Mouse (Mus musculus) adrenal gland, adult 2 months (tissue): ENCODE results near the gene Acsl6. TPM values are rescaled to one million over a fixed set of nuclear protein-coding genes. Genes with fewer than 3 reads are reported as not detected.
"Not testable (repeated sequence)": the region's sequence is repeated elsewhere in the genome, so short reads cannot be mapped to it uniquely, and the experiment has no call there.

Source experiments
- DNase-seq: peaks from one replicate; pipeline ENCODE4 v3.0.0; 2021
- polyA plus RNA-seq: library from polyadenylated mRNA; depleted of rRNA; stranded (reverse); fragments of >200 nt; gene quantifications from 2 replicates; pipeline ENCODE4 v1.2.3, GENCODE M21; 2012; rRNA removed
- total RNA-seq, 2 experiments: library from RNA; stranded (reverse); gene quantifications; 2 replicates each; pipeline ENCODE4 v1.2.3; 2021

Gene Acsl6
- total and polyA plus RNA-seq, 3 experiments, result 1.9 to 5.2 (median 4.9) TPM

- no peak for DNase-seq
Measured at GRCm38 (mm10) chr11:54396686-54397085, 93.1 kb downstream of the Acsl6 start.

- DNase-seq, result no peak
Measured at GRCm38 (mm10) chr11:54398058-54398457, 94.5 kb downstream of the Acsl6 start.

GRCm38 (mm10) chr11:54400803-54401202 lies 97.2 kb downstream of the Acsl6 start:
- DNase-seq, result not testable (repeated sequence)

GRCm38 (mm10) chr11:54404885-54405284 lies 101.3 kb downstream of the Acsl6 start:
- DNase-seq, result no peak

GRCm38 (mm10) chr11:54406930-54407546 lies 103.4 kb downstream of the Acsl6 start:
- no peak for DNase-seq

GRCm38 (mm10) chr11:54410612-54411011 lies 107.0 kb downstream of the Acsl6 start:
- no peak for DNase-seq

GRCm38 (mm10) chr11:54413017-54413416 lies 109.4 kb downstream of the Acsl6 start:
- DNase-seq, result peak; percentile 14

Other genes with a start within 250 kb of the Acsl6 start
- gene Pdlim4, start 234.8 kb upstream of the Acsl6 start, total RNA-seq, result 10 to 100 TPM; 16.1 to 18.7 TPM
- gene Pdlim4, start 234.8 kb upstream of the Acsl6 start, polyA plus RNA-seq, result 86.7 and 101 TPM in 2 replicates
- 10 to 100 TPM; 36.5 to 39.6 TPM for gene P4ha2, start 203.7 kb upstream of the Acsl6 start, total RNA-seq
- gene P4ha2, start 203.7 kb upstream of the Acsl6 start, polyA plus RNA-seq, result 10.9 and 12.1 TPM in 2 replicates
- gene Csf2, start 54.1 kb upstream of the Acsl6 start, total RNA-seq, result not detected
- not detected in 2 replicates for gene Csf2, start 54.1 kb upstream of the Acsl6 start, polyA plus RNA-seq
- gene Il3, start 36.5 kb upstream of the Acsl6 start, total RNA-seq, result not detected
- not detected in 2 replicates for gene Il3, start 36.5 kb upstream of the Acsl6 start, polyA plus RNA-seq
- not detected for gene Meikin, start 66.9 kb downstream of the Acsl6 start, total RNA-seq
- not detected in 2 replicates for gene Meikin, start 66.9 kb downstream of the Acsl6 start, polyA plus RNA-seq
- 10 to 100 TPM; 27.2 to 32.3 TPM for gene Fnip1, start 134.4 kb downstream of the Acsl6 start, total RNA-seq
- gene Fnip1, start 134.4 kb downstream of the Acsl6 start, polyA plus RNA-seq, result 1.6 and 1.9 TPM in 2 replicates
- 10 to 100 TPM; 23.5 to 23.7 TPM for gene Rapgef6, start 219.0 kb downstream of the Acsl6 start, total RNA-seq
- 12.9 and 14.9 TPM in 2 replicates for gene Rapgef6, start 219.0 kb downstream of the Acsl6 start, polyA plus RNA-seq